Mouse (Mus musculus) heart, embryonic 13.5 days (tissue): ENCODE measurements at regions not wholly inside any gene's neighbourhood (a gene's known extent, or its start where the extent isn't known, plus 50 kb on each side); places are given as distances from the start of the nearest gene placed in this dataset.

ENCODE experiments used
- ATAC-seq: fragments of 200-750 bp; cut with Nextera tagmentation; 2 replicates; pipeline ENCODE4 v1.8.0; 2017; ENCODE audit warnings: moderate TSS enrichment; ENCODE audit not compliant: insufficient number of reproducible peaks, low FRiP score, low TSS enrichment; ENCODE audit errors: extremely low read depth
- H3K27ac ChIP-seq: fragments of 300-500 bp; sonication (generic); replicated peaks from 2 replicates; pipeline ENCODE4 v1.5.1; 2015; ENCODE audit warnings: moderate library complexity, mild to moderate bottlenecking, inconsistent platforms
- H3K27me3 ChIP-seq: fragments of 300-500 bp; sonication (generic); replicated peaks from 2 replicates; pipeline ENCODE4 v1.6.1; 2015; ENCODE audit warnings: mild to moderate bottlenecking, inconsistent platforms
- H3K36me3 ChIP-seq: fragments of 300-500 bp; sonication (generic); 2 replicates; pipeline ENCODE4 v1.6.1; 2015; ENCODE audit warnings: mild to moderate bottlenecking, inconsistent platforms
- H3K4me1 ChIP-seq: fragments of 300-500 bp; sonication (generic); 2 replicates; pipeline ENCODE4 v1.6.1; 2015; ENCODE audit warnings: inconsistent platforms
- H3K4me2 ChIP-seq: fragments of 300-500 bp; sonication (generic); 2 replicates; pipeline ENCODE4 v1.6.1; 2015; ENCODE audit warnings: inconsistent platforms, mild to moderate bottlenecking, moderate library complexity
- H3K4me3 ChIP-seq: fragments of 300-500 bp; sonication (generic); 2 replicates; pipeline ENCODE4 v1.5.1; 2015; ENCODE audit warnings: moderate library complexity, mild to moderate bottlenecking, inconsistent platforms
- H3K9ac ChIP-seq: fragments of 300-500 bp; sonication (generic); 2 replicates; pipeline ENCODE4 v1.6.1; 2015; ENCODE audit warnings: inconsistent platforms, mild to moderate bottlenecking, moderate library complexity
- H3K9me3 ChIP-seq: fragments of 300-500 bp; sonication (generic); 2 replicates; pipeline ENCODE4 v1.6.1; 2016; ENCODE audit warnings: inconsistent platforms
- WGBS: fragments of 180-500 bp; shearing (Covaris S2); methylation state at CpG from one replicate; pipeline ENCODE4 v1.1.7; 2015; ENCODE audit warnings: mixed read lengths; 5-methylcytosine and 5-hydroxymethylcytosine counted together

GRCm38 (mm10) chr12:106277886-106278285, 267.9 kb downstream of the Vrk1 start:
- WGBS = 62% methylated on average over 14 of the region's 14 CpGs
- H3K4me3 ChIP-seq = no peak overlapping the region
- no peaks in the 10 kb centered on the region for H3K36me3 ChIP-seq
- ATAC-seq = no peak
- H3K27ac ChIP-seq = no peak overlapping the region
- H3K9ac ChIP-seq = no peak overlapping the region
- H3K4me2 ChIP-seq = no peak overlapping the region
- H3K9me3 ChIP-seq = no peaks in the 10 kb centered on the region
- no peaks in the 10 kb centered on the region for H3K27me3 ChIP-seq
- no peaks in the 10 kb centered on the region for H3K4me1 ChIP-seq

GRCm38 (mm10) chr12:106282491-106283106, 272.6 kb downstream of the Vrk1 start:
- Histone ChIP-seq H3K9ac (no peak overlapping the region), H3K27ac (no peak overlapping the region), H3K4me1 (no peaks in the 10 kb centered on the region), H3K4me2 (no peak overlapping the region), H3K4me3 (no peak overlapping the region), H3K27me3 (no peaks in the 10 kb centered on the region), H3K36me3 (no peaks in the 10 kb centered on the region), H3K9me3 (0 out of 2 replicates have a peak, but pooled peaks cover 7% of the 10 kb centered on the region)
- 56% methylated on average over 16 of the region's 16 CpGs for WGBS
- no peak for ATAC-seq

GRCm38 (mm10) chr12:106284814-106285213, 274.8 kb downstream of the Vrk1 start:
- Histone ChIP-seq H3K4me3 (no peak overlapping the region), H3K9me3 (0 out of 2 replicates have a peak, but pooled peaks cover 7% of the 10 kb centered on the region), H3K36me3 (no peaks in the 10 kb centered on the region), H3K27me3 (no peaks in the 10 kb centered on the region; the same call in 1 of the 2 replicates), H3K27ac (no peak overlapping the region), H3K4me2 (no peak overlapping the region), H3K4me1 (no peaks in the 10 kb centered on the region), H3K9ac (no peak overlapping the region)
- no peak for ATAC-seq
- 74% methylated on average over 8 of the region's 8 CpGs for WGBS

- no peak for ATAC-seq
- Histone ChIP-seq H3K36me3 (no peaks in the 10 kb centered on the region), H3K27me3 (no peaks in the 10 kb centered on the region; the same call in 1 of the 2 replicates), H3K27ac (no peak overlapping the region), H3K4me1 (no peaks in the 10 kb centered on the region), H3K4me2 (no peak overlapping the region), H3K4me3 (no peak overlapping the region), H3K9me3 (0 out of 2 replicates have a peak, but pooled peaks cover under 1% of the 10 kb centered on the region), H3K9ac (no peak overlapping the region)
- WGBS = 67% methylated on average over 23 of the region's 23 CpGs
These were observed 278.9 kb downstream of the Vrk1 start for GRCm38 (mm10) chr12:106288791-106289515.

GRCm38 (mm10) chr12:106291476-106292046, 281.5 kb downstream of the Vrk1 start:
- H3K4me1 ChIP-seq = no peaks in the 10 kb centered on the region
- H3K4me2 ChIP-seq = no peak overlapping the region
- no peak for ATAC-seq
- no peak overlapping the region for H3K27ac ChIP-seq
- no peaks in the 10 kb centered on the region for H3K36me3 ChIP-seq
- H3K4me3 ChIP-seq = no peak overlapping the region
- H3K9ac ChIP-seq = no peak overlapping the region
- 60% methylated on average over 15 of the region's 15 CpGs for WGBS
- no peaks in the 10 kb centered on the region for H3K9me3 ChIP-seq
- H3K27me3 ChIP-seq = no peaks in the 10 kb centered on the region; the same call in 1 of the 2 replicates

GRCm38 (mm10) chr12:106293117-106293516, 283.1 kb downstream of the Vrk1 start:
- H3K36me3 ChIP-seq = no peaks in the 10 kb centered on the region
- H3K27ac ChIP-seq = no peak overlapping the region
- H3K4me3 ChIP-seq = no peak overlapping the region
- WGBS = 60% methylated on average over 5 of the region's 5 CpGs
- no peak overlapping the region for H3K9ac ChIP-seq
- H3K4me1 ChIP-seq = no peaks in the 10 kb centered on the region
- H3K9me3 ChIP-seq = no peaks in the 10 kb centered on the region
- ATAC-seq = no peak
- H3K4me2 ChIP-seq = no peak overlapping the region
- H3K27me3 ChIP-seq = no peaks in the 10 kb centered on the region; the same call in 1 of the 2 replicates

GRCm38 (mm10) chr12:106295596-106295995, 285.6 kb downstream of the Vrk1 start:
- H3K36me3 ChIP-seq = no peaks in the 10 kb centered on the region
- H3K27ac ChIP-seq = no peak overlapping the region
- H3K4me2 ChIP-seq = no peak overlapping the region
- H3K4me3 ChIP-seq = no peak overlapping the region
- H3K27me3 ChIP-seq = no peaks in the 10 kb centered on the region
- WGBS = 56% methylated on average over 7 of the region's 7 CpGs
- ATAC-seq = no peak
- H3K9ac ChIP-seq = no peak overlapping the region
- no peaks in the 10 kb centered on the region for H3K4me1 ChIP-seq
- no peaks in the 10 kb centered on the region for H3K9me3 ChIP-seq

- no peak overlapping the region for H3K27ac ChIP-seq
- no peaks in the 10 kb centered on the region for H3K4me1 ChIP-seq
- WGBS = 38% methylated on average over 8 of the region's 8 CpGs
- no peaks in the 10 kb centered on the region for H3K9me3 ChIP-seq
- no peaks in the 10 kb centered on the region for H3K36me3 ChIP-seq
- H3K9ac ChIP-seq = no peak overlapping the region
- ATAC-seq = no peak
- no peak overlapping the region for H3K4me2 ChIP-seq
- 0 out of 2 replicates have a peak, but pooled peaks cover 3% of the 10 kb centered on the region for H3K27me3 ChIP-seq
- no peak overlapping the region for H3K4me3 ChIP-seq
These were observed 292.6 kb downstream of the Vrk1 start for GRCm38 (mm10) chr12:106302617-106303016.

GRCm38 (mm10) chr12:106308291-106308955, 298.4 kb downstream of the Vrk1 start:
- no peak overlapping the region for H3K4me2 ChIP-seq
- H3K4me3 ChIP-seq = no peak overlapping the region
- ATAC-seq = no peak
- H3K36me3 ChIP-seq = no peaks in the 10 kb centered on the region
- no peaks in the 10 kb centered on the region for H3K9me3 ChIP-seq
- WGBS = 63% methylated on average over 12 of the region's 12 CpGs
- H3K9ac ChIP-seq = no peak overlapping the region
- H3K27me3 ChIP-seq = peaks cover 16% of the 10 kb centered on the region
- H3K4me1 ChIP-seq = no peaks in the 10 kb centered on the region
- H3K27ac ChIP-seq = no peak overlapping the region

- no peak for ATAC-seq
- H3K4me1 ChIP-seq = no peaks in the 10 kb centered on the region
- H3K4me3 ChIP-seq = no peak overlapping the region
- no peaks in the 10 kb centered on the region for H3K36me3 ChIP-seq
- H3K4me2 ChIP-seq = no peak overlapping the region
- H3K9ac ChIP-seq = no peak overlapping the region
- H3K27ac ChIP-seq = no peak overlapping the region
- WGBS = 72% methylated on average over 25 of the region's 25 CpGs
- no peaks in the 10 kb centered on the region for H3K9me3 ChIP-seq
- H3K27me3 ChIP-seq = peaks cover 16% of the 10 kb centered on the region
These were observed 299.1 kb downstream of the Vrk1 start for GRCm38 (mm10) chr12:106308956-106309610.

- no peaks in the 10 kb centered on the region for H3K4me1 ChIP-seq
- H3K27me3 ChIP-seq = peaks cover 16% of the 10 kb centered on the region
- no peak for ATAC-seq
- 36% methylated on average over 6 of the region's 6 CpGs for WGBS
- no peak overlapping the region for H3K27ac ChIP-seq
- H3K36me3 ChIP-seq = no peaks in the 10 kb centered on the region
- peak overlapping the region; percentile 74 for H3K4me2 ChIP-seq
- H3K9ac ChIP-seq = no peak overlapping the region
- peak overlapping the region; percentile 55 for H3K4me3 ChIP-seq
- H3K9me3 ChIP-seq = no peaks in the 10 kb centered on the region
These were observed 300.1 kb downstream of the Vrk1 start for GRCm38 (mm10) chr12:106310171-106310570.
